Mouse (Mus musculus) thymus, postnatal 14 days (tissue): ENCODE data around the gene Ush2a.

Experiments used
- DNase-seq: peaks from one replicate; pipeline ENCODE4 v3.0.0; 2021

Gene Ush2a

GRCm38 (mm10) chr1:188674640-188675510, 413.1 kb downstream of the Ush2a start:
- DNase-seq, result no peak

- no peak for DNase-seq
Observed at GRCm38 (mm10) chr1:188675511-188675863, 413.7 kb downstream of the Ush2a start.

- no peak for DNase-seq
Observed at GRCm38 (mm10) chr1:188678189-188678588, 416.4 kb downstream of the Ush2a start.

GRCm38 (mm10) chr1:188686362-188686761, 424.5 kb downstream of the Ush2a start:
- DNase-seq, result no peak

- no peak for DNase-seq
Observed at GRCm38 (mm10) chr1:188696295-188696694, 434.5 kb downstream of the Ush2a start.

GRCm38 (mm10) chr1:188708176-188708575, 446.4 kb downstream of the Ush2a start:
- DNase-seq, result no peak

GRCm38 (mm10) chr1:188708694-188709093, 446.9 kb downstream of the Ush2a start:
- DNase-seq, result no peak

- no peak for DNase-seq
Observed at GRCm38 (mm10) chr1:188714131-188714530, 452.3 kb downstream of the Ush2a start.

GRCm38 (mm10) chr1:188714941-188715340, 453.1 kb downstream of the Ush2a start:
- no peak for DNase-seq

GRCm38 (mm10) chr1:188716886-188717285, 455.1 kb downstream of the Ush2a start:
- no peak for DNase-seq

- DNase-seq, result no peak
Observed at GRCm38 (mm10) chr1:188725122-188725995, 463.5 kb downstream of the Ush2a start.

GRCm38 (mm10) chr1:188726937-188727336, 465.1 kb downstream of the Ush2a start:
- no peak for DNase-seq

GRCm38 (mm10) chr1:188728625-188729024, 466.8 kb downstream of the Ush2a start:
- no peak for DNase-seq

GRCm38 (mm10) chr1:188729179-188729578, 467.4 kb downstream of the Ush2a start:
- no peak for DNase-seq

- DNase-seq, result no peak
Observed at GRCm38 (mm10) chr1:188734741-188735266, 473.0 kb downstream of the Ush2a start.

- DNase-seq, result no peak
Observed at GRCm38 (mm10) chr1:188742971-188743370, 481.1 kb downstream of the Ush2a start.

GRCm38 (mm10) chr1:188755031-188755430, 493.2 kb downstream of the Ush2a start:
- no peak for DNase-seq

- no peak for DNase-seq
Observed at GRCm38 (mm10) chr1:188760515-188760914, 498.7 kb downstream of the Ush2a start.

GRCm38 (mm10) chr1:188762463-188762862, 500.6 kb downstream of the Ush2a start:
- no peak for DNase-seq

GRCm38 (mm10) chr1:188763761-188764160, 501.9 kb downstream of the Ush2a start:
- no peak for DNase-seq

- no peak for DNase-seq
Observed at GRCm38 (mm10) chr1:188770828-188771227, 509.0 kb downstream of the Ush2a start.

GRCm38 (mm10) chr1:188772516-188773229, 510.9 kb downstream of the Ush2a start:
- no peak for DNase-seq

- no peak for DNase-seq
Observed at GRCm38 (mm10) chr1:188773631-188774030, 511.8 kb downstream of the Ush2a start.
